Mouse (Mus musculus) MEL (cell line): ENCODE results near the gene Rtn2.

Experiments
- CHD2 ChIP-seq: IDR thresholded peaks from 2 replicates; pipeline ENCODE4 v1.6.1; 2011; ENCODE audit warnings: low read length, improper control_type of control experiment
- CTCF ChIP-seq, 3 experiments: IDR thresholded peaks in 2 of 3; conservative IDR thresholded peaks in 1 of 3; 2 replicates each; pipeline ENCODE4 v1.5.1; 2011 to 2012; ENCODE audit warnings: low read length in 3 of 3, low read depth in 2 of 3, mild to moderate bottlenecking in 2 of 3, improper control_type of control experiment in 1 of 3, inconsistent platforms in 1 of 3, mixed read lengths in 1 of 3, moderate library complexity in 1 of 3; ENCODE audit not compliant: control insufficient read depth in 1 of 3, insufficient read depth in 1 of 3, poor library complexity in 1 of 3, severe bottlenecking in 1 of 3
- EP300 ChIP-seq, 2 experiments: IDR thresholded peaks; 2 replicates each; pipeline ENCODE4 v1.6.1; 2011; ENCODE audit warnings: improper control_type of control experiment in 2 of 2, low read length in 2 of 2, low read depth in 1 of 2, mild to moderate bottlenecking in 1 of 2
- HCFC1 ChIP-seq: IDR thresholded peaks from 2 replicates; pipeline ENCODE4 v1.6.1; 2012; ENCODE audit warnings: low read depth, mild to moderate bottlenecking, inconsistent platforms, low read length, improper control_type of control experiment, moderate library complexity
- NRF1 ChIP-seq: IDR thresholded peaks from 2 replicates; pipeline ENCODE4 v1.6.1; 2014; ENCODE audit warnings: low read depth, mild to moderate bottlenecking, inconsistent platforms, low read length, improper control_type of control experiment, moderate library complexity; ENCODE audit not compliant: poor library complexity, insufficient read depth, severe bottlenecking
- POLR2A ChIP-seq, 2 experiments: IDR thresholded peaks; 2 replicates each; pipeline ENCODE4 v1.6.1; 2011 to 2012; ENCODE audit warnings: low read length in 2 of 2, mild to moderate bottlenecking in 2 of 2, control low read depth in 1 of 2, improper control_type of control experiment in 1 of 2, low read depth in 1 of 2, moderate library complexity in 1 of 2; ENCODE audit not compliant: control insufficient read depth in 1 of 2, insufficient read depth in 1 of 2, poor library complexity in 1 of 2
- USF1 ChIP-seq: IDR thresholded peaks from 2 replicates; pipeline ENCODE4 v1.6.1; 2014; ENCODE audit warnings: low read depth, mild to moderate bottlenecking, inconsistent platforms, low read length, improper control_type of control experiment, moderate library complexity
- USF2 ChIP-seq, 2 experiments: IDR thresholded peaks; 2 replicates each; pipeline ENCODE4 v1.6.1; 2011 to 2012; ENCODE audit warnings: improper control_type of control experiment in 2 of 2, low read length in 2 of 2, borderline replicate concordance in 1 of 2, inconsistent platforms in 1 of 2, low read depth in 1 of 2, mild to moderate bottlenecking in 1 of 2; ENCODE audit not compliant: insufficient read depth in 1 of 2
- ZC3H11A ChIP-seq: IDR thresholded peaks from 2 replicates; pipeline ENCODE4 v1.6.1; 2012; ENCODE audit warnings: low read depth, mild to moderate bottlenecking, inconsistent platforms, low read length, improper control_type of control experiment
- ZNF384 ChIP-seq: IDR thresholded peaks from 2 replicates; pipeline ENCODE4 v1.6.1; 2012; ENCODE audit warnings: low read depth, mild to moderate bottlenecking, inconsistent platforms, low read length, improper control_type of control experiment

GRCm38 (mm10) chr7:19269721-19270441, 12.5 kb upstream of the Rtn2 start:
- TF ChIP-seq POLR2A (IDR thresholded peaks at IDR 0.05; ENCODE audit: control insufficient read depth in 1 of 2, insufficient read depth in 1 of 2, low read depth in 1 of 2, low read length in 2 of 2, poor library complexity in 1 of 2) (no peak; a peak in 2 of 4 replicates), CTCF (IDR thresholded peaks at IDR 0.05 in 2 of 3, conservative IDR thresholded peaks at IDR 0.05 in 1 of 3; ENCODE audit: control insufficient read depth in 1 of 3, insufficient read depth in 1 of 3, low read depth in 2 of 3, low read length in 3 of 3, poor library complexity in 1 of 3, severe bottlenecking in 1 of 3) (no peak), ZC3H11A (no peak), EP300 (IDR thresholded peaks at IDR 0.05; ENCODE audit: low read depth in 1 of 2, low read length in 2 of 2) (no peak), USF2 (IDR thresholded peaks at IDR 0.05; ENCODE audit: borderline replicate concordance in 1 of 2, insufficient read depth in 1 of 2, low read depth in 1 of 2, low read length in 2 of 2) (no peak), ZNF384 (no peak), USF1 (no peak), NRF1 (no peak), HCFC1 (0 out of 2 replicates have a peak, but pooled peaks have one; percentile 21), CHD2 (no peak)
